Mouse (Mus musculus) granulocyte monocyte progenitor cell, adult 5-6 weeks (primary cell): ENCODE measurements at regions not wholly inside any gene's neighbourhood (a gene's known extent, or its start where the extent isn't known, plus 50 kb on each side); places are given as distances from the start of the nearest gene placed in this dataset.

Experiments
- ATAC-seq: replicated peaks from 2 replicates; pipeline ENCODE4 v1.8.0; 2016; ENCODE audit warnings: mild to moderate bottlenecking, moderate TSS enrichment, inconsistent platforms; ENCODE audit not compliant: poor library complexity, severe bottlenecking

- ATAC-seq = no peak
These were observed 54.7 kb upstream of the Commd3 start for GRCm38 (mm10) chr2:18617520-18617919.

- 0 out of 2 replicates have a peak, but pooled peaks have one; percentile 16 for ATAC-seq
These were observed 62.4 kb upstream of the Commd3 start for GRCm38 (mm10) chr2:18609868-18610185.

- peak; percentile 14; the same call in 1 of the 2 replicates for ATAC-seq
These were observed 62.9 kb upstream of the Commd3 start for GRCm38 (mm10) chr2:18609075-18609867.

- ATAC-seq = peak; percentile 67
These were observed 63.7 kb upstream of the Commd3 start for GRCm38 (mm10) chr2:18608260-18609074.

- ATAC-seq = peak; percentile 29
These were observed 64.5 kb upstream of the Commd3 start for GRCm38 (mm10) chr2:18607586-18608259.

- ATAC-seq = 0 out of 2 replicates have a peak, but pooled peaks have one; percentile 13
These were observed 65.1 kb upstream of the Commd3 start for GRCm38 (mm10) chr2:18607088-18607487.

- peak; percentile 96 for ATAC-seq
These were observed 80.0 kb upstream of the Commd3 start for GRCm38 (mm10) chr2:18592221-18592620.

- no peak for ATAC-seq
These were observed 84.0 kb upstream of the Commd3 start for GRCm38 (mm10) chr2:18588232-18588631.

GRCm38 (mm10) chr2:18587746-18588231 is 84.4 kb upstream of the Commd3 start:
- no peak for ATAC-seq

- peak; percentile 55 for ATAC-seq
These were observed 85.1 kb upstream of the Commd3 start for GRCm38 (mm10) chr2:18586925-18587724.

GRCm38 (mm10) chr2:18585564-18586336 is 86.4 kb upstream of the Commd3 start:
- peak; percentile 77 for ATAC-seq

GRCm38 (mm10) chr2:18558133-18558532 is 114.1 kb upstream of the Commd3 start:
- ATAC-seq = no peak

GRCm38 (mm10) chr2:18547964-18548643 is 124.1 kb upstream of the Commd3 start:
- ATAC-seq = no peak

GRCm38 (mm10) chr2:18524387-18524786 is 131.8 kb upstream of the Dnajc1 start:
- peak; percentile 58 for ATAC-seq

- ATAC-seq = no peak
These were observed 131.3 kb upstream of the Dnajc1 start for GRCm38 (mm10) chr2:18523911-18524310.

GRCm38 (mm10) chr2:18513435-18513834 is 120.8 kb upstream of the Dnajc1 start:
- ATAC-seq = peak; percentile 61; the same call in 1 of the 2 replicates

- no peak for ATAC-seq
These were observed 116.7 kb upstream of the Dnajc1 start for GRCm38 (mm10) chr2:18509317-18509716.

- no peak for ATAC-seq
These were observed 80.7 kb upstream of the Dnajc1 start for GRCm38 (mm10) chr2:18473361-18473771.

- ATAC-seq = no peak
These were observed 68.3 kb upstream of the Dnajc1 start for GRCm38 (mm10) chr2:18460901-18461300.
